Mouse (Mus musculus): ENCODE data around the gene Gm45785. TPM values are rescaled to one million over a fixed set of nuclear protein-coding genes. Genes with fewer than 3 reads are reported as not detected.
A peak's percentile ranks its signal among the peaks of the same experiment; 100 is the strongest.

Gm45785 gene
- polyA plus RNA-seq, 1 experiment from 2014 or later = not detected

DNA sequence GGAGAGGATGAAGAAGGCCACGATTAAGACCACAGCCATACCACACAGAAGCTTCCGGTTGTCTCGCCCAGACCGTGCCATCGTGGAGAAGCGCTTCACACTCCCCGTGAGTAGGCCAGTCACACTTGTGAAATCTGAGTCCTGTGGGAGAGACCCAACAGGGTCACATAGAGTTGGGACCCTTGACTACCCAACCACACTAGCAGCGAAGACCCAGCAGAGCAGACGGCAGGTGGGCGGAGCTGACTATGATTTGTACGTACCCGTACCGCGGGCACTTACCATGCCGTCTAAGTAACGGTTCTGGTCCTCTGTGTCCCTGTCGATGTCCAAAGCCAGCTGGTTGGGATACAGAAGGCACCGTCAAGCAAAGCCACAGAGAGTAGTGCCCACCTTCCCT is 1.6 kb downstream of the Gm45785 start:
- 95% methylated on average over 18 of the region's 18 CpGs for WGBS
- ATAC-seq (ENCODE audit: low read depth) (no peak), DNase-seq (ENCODE audit: low spot score) (no peak)
- Histone ChIP-seq H3K27me3 (replicated peaks; ENCODE audit: control insufficient read depth, insufficient read depth, low read length) (no peaks in the 10 kb centered on the region), H3K9ac (ENCODE audit: low read depth, low read length) (no peak overlapping the region), H3K36me3 (ENCODE audit: control insufficient read depth, insufficient read depth, low read length) (peaks cover 46% of the 10 kb centered on the region), H3K4me3 (ENCODE audit: low read depth, low read length) (no peak overlapping the region), H3K4me1 (ENCODE audit: control insufficient read depth, insufficient read depth, low read length) (peaks cover 21% of the 10 kb centered on the region), H3K27ac (replicated peaks; ENCODE audit: low read depth, low read length) (no peak overlapping the region), H3K9me3 (ENCODE audit: control insufficient read depth, low read length) (no peaks in the 10 kb centered on the region), H3K4me2 (ENCODE audit: low read depth, low read length) (no peak overlapping the region)

DNA sequence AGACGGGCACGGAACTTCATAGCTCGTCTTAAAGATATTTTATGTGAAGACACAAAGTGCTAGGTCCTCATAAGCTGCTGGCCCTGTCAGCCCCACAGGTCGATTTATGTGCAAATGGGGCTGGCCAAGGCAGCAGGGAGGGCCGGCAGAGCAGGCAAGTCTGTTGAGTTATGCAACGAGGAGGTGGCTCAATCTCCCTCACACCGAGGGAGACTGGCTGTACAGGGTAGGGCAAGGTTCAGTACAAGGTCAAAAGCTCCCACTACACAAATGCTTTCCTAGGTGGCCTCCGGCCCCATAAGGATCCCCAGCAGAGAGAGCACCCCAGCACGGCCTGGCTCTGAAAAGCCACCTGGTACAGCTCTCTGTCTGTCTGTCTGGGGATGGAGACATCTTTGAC is 2.7 kb downstream of the Gm45785 start:
- H3K27me3 ChIP-seq (replicated peaks; ENCODE audit: control insufficient read depth, insufficient read depth, low read length) = no peaks in the 10 kb centered on the region
- 85% methylated on average over 9 of the region's 9 CpGs for WGBS
- ATAC-seq (ENCODE audit: low read depth) = no peak
- peaks cover 16% of the 10 kb centered on the region for H3K4me1 ChIP-seq (ENCODE audit: control insufficient read depth, insufficient read depth, low read length)
- H3K9ac ChIP-seq (ENCODE audit: low read depth, low read length) = no peak overlapping the region
- no peak for DNase-seq (ENCODE audit: low spot score)
- H3K4me2 ChIP-seq (ENCODE audit: low read depth, low read length) = no peak overlapping the region
- H3K36me3 ChIP-seq (ENCODE audit: control insufficient read depth, insufficient read depth, low read length) = peaks cover 36% of the 10 kb centered on the region
- no peaks in the 10 kb centered on the region for H3K9me3 ChIP-seq (ENCODE audit: control insufficient read depth, low read length)
- H3K27ac ChIP-seq (replicated peaks; ENCODE audit: low read depth, low read length) = no peak overlapping the region
- H3K4me3 ChIP-seq (ENCODE audit: low read depth, low read length) = no peak overlapping the region

GRCm38 (mm10) chr7:140851916-140852315 is 4.2 kb downstream of the Gm45785 start:
- WGBS = 100% methylated on average over 4 of the region's 4 CpGs
- Histone ChIP-seq H3K36me3 (ENCODE audit: control insufficient read depth, insufficient read depth, low read length) (peaks cover 36% of the 10 kb centered on the region), H3K9ac (ENCODE audit: low read depth, low read length) (no peak overlapping the region), H3K9me3 (ENCODE audit: control insufficient read depth, low read length) (no peaks in the 10 kb centered on the region), H3K4me1 (ENCODE audit: control insufficient read depth, insufficient read depth, low read length) (peaks cover 8% of the 10 kb centered on the region), H3K27ac (replicated peaks; ENCODE audit: low read depth, low read length) (no peak overlapping the region), H3K27me3 (replicated peaks; ENCODE audit: control insufficient read depth, insufficient read depth, low read length) (no peaks in the 10 kb centered on the region), H3K4me3 (ENCODE audit: low read depth, low read length) (no peak overlapping the region), H3K4me2 (ENCODE audit: low read depth, low read length) (no peak overlapping the region)
- ATAC-seq (ENCODE audit: low read depth) = no peak
- no peak for DNase-seq (ENCODE audit: low spot score)

GRCm38 (mm10) chr7:140848591-140848990 is 7.5 kb downstream of the Gm45785 start:
- Histone ChIP-seq H3K4me3 (ENCODE audit: low read depth, low read length) (no peak overlapping the region), H3K9me3 (ENCODE audit: control insufficient read depth, low read length) (no peaks in the 10 kb centered on the region), H3K4me1 (ENCODE audit: control insufficient read depth, insufficient read depth, low read length) (no peaks in the 10 kb centered on the region), H3K4me2 (ENCODE audit: low read depth, low read length) (no peak overlapping the region), H3K27me3 (replicated peaks; ENCODE audit: control insufficient read depth, insufficient read depth, low read length) (peaks cover 6% of the 10 kb centered on the region; the same call in 1 of the 2 replicates), H3K36me3 (ENCODE audit: control insufficient read depth, insufficient read depth, low read length) (peaks cover 24% of the 10 kb centered on the region), H3K27ac (replicated peaks; ENCODE audit: low read depth, low read length) (no peak overlapping the region), H3K9ac (ENCODE audit: low read depth, low read length) (no peak overlapping the region)
- ATAC-seq (ENCODE audit: low read depth) = no peak
- DNase-seq (ENCODE audit: low spot score) = no peak
- WGBS = 96% methylated on average over 9 of the region's 10 CpGs

- Histone ChIP-seq H3K36me3 (ENCODE audit: control insufficient read depth, insufficient read depth, low read length) (peaks cover 17% of the 10 kb centered on the region), H3K4me2 (ENCODE audit: low read depth, low read length) (no peak within 1 kb of the TSS), H3K9me3 (ENCODE audit: control insufficient read depth, low read length) (no peaks in the 10 kb centered on the region), H3K4me1 (ENCODE audit: control insufficient read depth, insufficient read depth, low read length) (no peaks in the 10 kb centered on the region), H3K27ac (replicated peaks; ENCODE audit: low read depth, low read length) (no peak within 1 kb of the TSS), H3K4me3 (ENCODE audit: low read depth, low read length) (no peak within 1 kb of the TSS), H3K27me3 (replicated peaks; ENCODE audit: control insufficient read depth, insufficient read depth, low read length) (peaks cover 6% of the 10 kb centered on the region; the same call in 1 of the 2 replicates), H3K9ac (ENCODE audit: low read depth, low read length) (no peak within 1 kb of the TSS)
- DNase-seq (ENCODE audit: low spot score) (peak; percentile 59), ATAC-seq (ENCODE audit: low read depth) (peak; percentile 27; the same call in 1 of the 2 replicates)
- 59% methylated on average over 11 of the region's 11 CpGs for WGBS
Observed at GRCm38 (mm10) chr7:140847755-140848580, 8.2 kb downstream of the Gm45785 start, which contains the start of gene Odf3. Odf3 (plus strand) TSS chr7:140847805.

GRCm38 (mm10) chr7:140846676-140847075 is 9.5 kb downstream of the Gm45785 start:
- Histone ChIP-seq H3K4me3 (ENCODE audit: low read depth, low read length) (no peak overlapping the region), H3K36me3 (ENCODE audit: control insufficient read depth, insufficient read depth, low read length) (peaks cover 4% of the 10 kb centered on the region), H3K4me2 (ENCODE audit: low read depth, low read length) (no peak overlapping the region), H3K27ac (replicated peaks; ENCODE audit: low read depth, low read length) (no peak overlapping the region), H3K27me3 (replicated peaks; ENCODE audit: control insufficient read depth, insufficient read depth, low read length) (peaks cover 6% of the 10 kb centered on the region), H3K4me1 (ENCODE audit: control insufficient read depth, insufficient read depth, low read length) (no peaks in the 10 kb centered on the region), H3K9ac (ENCODE audit: low read depth, low read length) (no peak overlapping the region), H3K9me3 (ENCODE audit: control insufficient read depth, low read length) (no peaks in the 10 kb centered on the region)
- DNase-seq (ENCODE audit: low spot score) (no peak), ATAC-seq (ENCODE audit: low read depth) (no peak)
- 76% methylated on average over 10 of the region's 10 CpGs for WGBS

GRCm38 (mm10) chr7:140845683-140846082 is 10.4 kb downstream of the Gm45785 start:
- 38% methylated on average over 4 of the region's 4 CpGs for WGBS
- Histone ChIP-seq H3K9ac (ENCODE audit: low read depth, low read length) (no peak overlapping the region), H3K27me3 (replicated peaks; ENCODE audit: control insufficient read depth, insufficient read depth, low read length) (peaks cover 9% of the 10 kb centered on the region), H3K4me1 (ENCODE audit: control insufficient read depth, insufficient read depth, low read length) (peaks cover 3% of the 10 kb centered on the region; the same call in 1 of the 2 replicates), H3K27ac (replicated peaks; ENCODE audit: low read depth, low read length) (no peak overlapping the region), H3K36me3 (ENCODE audit: control insufficient read depth, insufficient read depth, low read length) (no peaks in the 10 kb centered on the region), H3K9me3 (ENCODE audit: control insufficient read depth, low read length) (no peaks in the 10 kb centered on the region), H3K4me2 (ENCODE audit: low read depth, low read length) (no peak overlapping the region), H3K4me3 (ENCODE audit: low read depth, low read length) (no peak overlapping the region)
- ATAC-seq (ENCODE audit: low read depth) (no peak), DNase-seq (ENCODE audit: low spot score) (no peak)

DNA sequence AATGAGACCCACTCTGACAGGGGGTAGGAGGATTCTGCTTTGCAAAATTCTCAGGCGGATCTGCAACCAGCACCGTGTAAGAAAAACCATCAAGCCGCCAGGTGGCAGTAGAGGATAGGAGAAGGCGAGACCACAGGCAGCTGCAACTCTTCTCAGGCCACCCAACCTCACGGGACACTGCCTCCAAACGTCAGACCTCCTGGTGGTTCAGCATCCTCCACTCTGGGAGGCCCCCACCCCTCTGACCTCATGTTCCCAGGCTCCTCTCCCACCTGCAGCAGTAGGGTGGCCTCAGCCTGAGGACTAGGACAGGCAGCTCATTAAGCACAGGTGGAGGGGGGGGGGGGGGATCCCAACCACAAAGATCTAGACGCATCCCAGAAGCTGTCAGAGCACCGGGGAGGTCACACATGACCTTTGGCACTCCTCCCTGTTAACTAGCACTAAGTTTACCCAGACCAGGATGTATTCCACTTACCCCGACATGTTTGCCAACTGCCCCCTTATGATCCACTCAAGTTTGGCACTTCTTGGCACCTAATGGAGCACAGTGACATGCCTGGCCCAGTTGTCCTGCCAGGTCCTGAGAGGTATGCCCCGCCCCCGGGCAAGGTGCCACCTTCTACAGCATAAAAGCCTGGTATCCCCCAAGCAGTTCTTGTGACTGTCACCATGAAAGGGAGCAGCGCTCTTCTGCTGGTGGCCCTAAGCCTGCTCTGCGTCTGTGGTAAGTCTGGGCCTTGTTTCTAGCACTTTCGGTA is 11.0 kb downstream of the Gm45785 start, which contains the start of gene Scgb1c1:
Gene Scgb1c1, plus strand, starts transcription at position 643 of the 761 bp plus-strand sequence.
- no peaks in the 10 kb centered on the region for H3K36me3 ChIP-seq (ENCODE audit: control insufficient read depth, insufficient read depth, low read length)
- H3K4me1 ChIP-seq (ENCODE audit: control insufficient read depth, insufficient read depth, low read length) = peaks cover 3% of the 10 kb centered on the region; the same call in 1 of the 2 replicates
- no peak within 1 kb of the TSS for H3K4me2 ChIP-seq (ENCODE audit: low read depth, low read length)
- ATAC-seq (ENCODE audit: low read depth) = peak; percentile 84
- no peak within 1 kb of the TSS for H3K27ac ChIP-seq (replicated peaks; ENCODE audit: low read depth, low read length)
- DNase-seq (ENCODE audit: low spot score) = peak; percentile 90
- H3K27me3 ChIP-seq (replicated peaks; ENCODE audit: control insufficient read depth, insufficient read depth, low read length) = peaks cover 9% of the 10 kb centered on the region
- H3K9me3 ChIP-seq (ENCODE audit: control insufficient read depth, low read length) = no peaks in the 10 kb centered on the region
- no peak within 1 kb of the TSS for H3K9ac ChIP-seq (ENCODE audit: low read depth, low read length)
- 29% methylated on average over 11 of the region's 14 CpGs for WGBS
- no peak within 1 kb of the TSS for H3K4me3 ChIP-seq (ENCODE audit: low read depth, low read length)

Measured in embryonic facial prominence, embryonic 14.5 days (tissue).